Mouse (Mus musculus) embryonic fibroblast, embryonic 13.5 days (primary cell): ENCODE data around the gene Rac2.

Experiments
- CTCF ChIP-seq: IDR thresholded peaks from 2 replicates; pipeline ENCODE4 v1.5.1; 2011; ENCODE audit warnings: mild to moderate bottlenecking, control low read depth, low read length, moderate library complexity, borderline replicate concordance; ENCODE audit not compliant: insufficient read depth
- POLR2A ChIP-seq: IDR thresholded peaks from 2 replicates; pipeline ENCODE4 v1.6.1; 2011; ENCODE audit warnings: low read depth, mild to moderate bottlenecking, control low read depth, low read length, moderate library complexity

- TF ChIP-seq CTCF (peak; percentile 88), POLR2A (peak; percentile 45)
Observed at GRCm38 (mm10) chr15:78531901-78532469, 40.6 kb downstream of the Rac2 start.
